Comparison of ENCODE assay signal across 13 mouse cellular contexts in genomic region chr11:88564810-88565209, GRCm38 (mm10).
DNase-seq lines count a peak whose midpoint lies in the region; ATAC-seq and TF ChIP-seq lines count a peak whose summit lies in the region.
"Had no signal": no experiment of that assay in that cellular context is flagged by ENCODE, and none has a peak within 500 bp of the region (broad histone marks: within the 10 kb centered on the region; RNA-seq: fewer than 3 reads in every experiment).

No protein-coding gene starts in this region.

- peaks cover 76% of the 10 kb centered on the region for H3K4me1 ChIP-seq in heart, embryonic 13.5 days
- peaks cover 19% of the 10 kb centered on the region for H3K4me1 ChIP-seq in cerebellum, adult 2 months (ENCODE audit: control insufficient read depth, insufficient read depth, low read length)
- H3K4me1 ChIP-seq in midbrain, embryonic 10.5 days = peaks cover 94% of the 10 kb centered on the region

- H3K27me3 ChIP-seq in heart, embryonic 13.5 days (replicated peaks) = no peaks in the 10 kb centered on the region
- no peaks in the 10 kb centered on the region for H3K27me3 ChIP-seq in cerebellum, adult 2 months (ENCODE audit: control insufficient read depth, insufficient read depth, low read length)
- H3K27me3 ChIP-seq in midbrain, embryonic 10.5 days (ENCODE audit: low read depth, poor library complexity, severe bottlenecking) = no peaks in the 10 kb centered on the region

- no peak for DNase-seq in heart, postnatal 25 days (ENCODE audit: low spot score)
- peak; percentile 34 for DNase-seq in cerebellum, adult 11 months
- peak; percentile 50 to 66 for DNase-seq in cerebellum, adult 2 months
- DNase-seq in midbrain, embryonic 10.5 days (ENCODE audit: low spot score) = no peak
- DNase-seq in frontal cortex, postnatal 25 days (ENCODE audit: low spot score in 2 of 2) = no peak
- DNase-seq in gastrocnemius, postnatal 4 days (ENCODE audit: low spot score in 2 of 2) = no peak
- DNase-seq: heart, postnatal 4 days; layer of hippocampus, adult 9-11 months; left cerebral cortex, postnatal 4 days had no signal

- intact Hi-C loops in heart, postnatal 25 days (cut with DNase I) = no loop called here

- peaks cover 14% of the 10 kb centered on the region for H3K36me3 ChIP-seq in heart, embryonic 13.5 days
- peaks cover 51% of the 10 kb centered on the region for H3K36me3 ChIP-seq in midbrain, embryonic 10.5 days

- H3K4me3 ChIP-seq in heart, embryonic 13.5 days = no peak overlapping the region
- no peak overlapping the region for H3K4me3 ChIP-seq in cerebellum, adult 2 months (replicated peaks; ENCODE audit: insufficient read depth, low read depth, low read length)
- H3K4me3 ChIP-seq in midbrain, embryonic 10.5 days = no peak overlapping the region

- no peaks in the 10 kb centered on the region for H3K9me3 ChIP-seq in heart, embryonic 13.5 days
- H3K9me3 ChIP-seq in midbrain, embryonic 10.5 days (replicated peaks) = no peaks in the 10 kb centered on the region

- H3K27ac ChIP-seq in heart, embryonic 13.5 days (replicated peaks) = peak overlapping the region; percentile 31; the same call in 1 of the 2 replicates
- H3K27ac ChIP-seq in cerebellum, adult 2 months (ENCODE audit: insufficient read depth, low read length) = peak overlapping the region; percentile 13; the same call in 1 of the 2 replicates
- peak overlapping the region; percentile 9 for H3K27ac ChIP-seq in midbrain, embryonic 10.5 days (replicated peaks)
- H3K27ac ChIP-seq: kidney, postnatal 0 days; liver, embryonic 14.5 days; macrophage had no signal

- H3K4me2 ChIP-seq in heart, embryonic 13.5 days = no peak overlapping the region

- ATAC-seq in heart, embryonic 13.5 days (ENCODE audit: extremely low read depth, insufficient number of reproducible peaks, low FRiP score, low TSS enrichment) = no peak

- no peak for TF ChIP-seq CTCF in cerebellum, adult 2 months (IDR thresholded peaks at IDR 0.05; ENCODE audit: borderline replicate concordance, insufficient read depth, low read depth, low read length)

- H3K9ac ChIP-seq in heart, embryonic 13.5 days = no peak overlapping the region
- H3K9ac ChIP-seq: liver, embryonic 14.5 days had no signal

- WGBS in heart, embryonic 13.5 days = 64% methylated on average over 7 of the region's 7 CpGs
- 21% methylated on average over 7 of the region's 7 CpGs for WGBS in cerebellum, adult 2 months
- WGBS in midbrain, embryonic 10.5 days = 63% methylated on average over 7 of the region's 7 CpGs

- no peak for TF ChIP-seq POLR2A in cerebellum, adult 2 months (IDR thresholded peaks at IDR 0.05; ENCODE audit: borderline replicate concordance, insufficient read depth, low read length)

Comparison
In these comparisons a context has a peak if more than half of its experiments do, and no peak if none do; other contexts are left out.
1. DNase-seq: peak in cerebellum, adult 11 months (single experiment) and cerebellum, adult 2 months (2 of 2); none in heart, postnatal 25 days (single experiment), midbrain, embryonic 10.5 days (single experiment), frontal cortex, postnatal 25 days (0 of 2) and gastrocnemius, postnatal 4 days (0 of 2).
2. Peak in every context shown above with its lines, with median percentiles within 50 percentile points of each other: H3K27ac ChIP-seq.